Comparison of ENCODE assay signal across 8 mouse cellular contexts in genomic region chr9:37527396-37528224, GRCm38 (mm10). TPM values are rescaled to one million over a fixed set of nuclear protein-coding genes. Genes with fewer than 3 reads are reported as not detected.
A peak's percentile ranks its signal among the peaks of the same experiment; 100 is the strongest.
DNase-seq lines count a peak whose midpoint lies in the region; ATAC-seq and TF ChIP-seq lines count a peak whose summit lies in the region.

Gene Esam, plus strand, starts transcription at chr9:37528078.

- H3K9ac ChIP-seq in heart, adult 2 months (ENCODE audit: low read depth, low read length), result peak within 1 kb of the TSS; percentile 83
- H3K9ac ChIP-seq in midbrain, postnatal 0 days (replicated peaks; ENCODE audit: low read length, poor library complexity, severe bottlenecking), result no peak within 1 kb of the TSS

- intact Hi-C loops in heart, adult 2 months (cut with DNase I), result loop anchor here (2.0 kb wide), 2 partner anchors 39 to 85 kb away; partner anchors contain the start of genes Msantd2 and Spa17

- H3K79me2 ChIP-seq in heart, adult 2 months (replicated peaks; ENCODE audit: control insufficient read depth, insufficient read depth, low read length), result no peaks in the 10 kb centered on the region

- TF ChIP-seq EP300 in heart, adult 2 months (IDR thresholded peaks at IDR 0.05; ENCODE audit: insufficient read depth, low read depth, low read length), result no peak

- peak; percentile 97 for TF ChIP-seq POLR2A in heart, adult 2 months (IDR thresholded peaks at IDR 0.05; ENCODE audit: insufficient read depth, low read depth, low read length)

- DNase-seq in layer of hippocampus, adult 18-20 months (ENCODE audit: low spot score in 2 of 2), result no peak
- DNase-seq in layer of hippocampus, adult 11-12 months (ENCODE audit: low spot score), result no peak
- DNase-seq in embryo, embryonic 10.5 days (ENCODE audit: low spot score), result peak; percentile 49
- peak; percentile 88 to 90 for DNase-seq in heart, adult 2 months
- DNase-seq in kidney, adult 18-20 months, result peak; percentile 81
- DNase-seq in liver, result peak; percentile 62
- no peak for DNase-seq in midbrain, postnatal 0 days (ENCODE audit: low spot score)
- DNase-seq in right cerebral cortex, postnatal 10 days (ENCODE audit: low spot score in 2 of 2), result no peak

- H3K4me3 ChIP-seq in heart, adult 2 months, result peak within 1 kb of the TSS; percentile 71
- H3K4me3 ChIP-seq in midbrain, postnatal 0 days (ENCODE audit: low read depth, low read length), result peak within 1 kb of the TSS; percentile 35; the same call in 1 of the 2 replicates

- H3K36me3 ChIP-seq in heart, adult 2 months (ENCODE audit: control insufficient read depth, insufficient read depth, low read length), result peaks cover 4% of the 10 kb centered on the region
- peaks cover 13% of the 10 kb centered on the region for H3K36me3 ChIP-seq in midbrain, postnatal 0 days (ENCODE audit: insufficient read depth, low read length)

- TF ChIP-seq CTCF in heart, adult 2 months (IDR thresholded peaks at IDR 0.05), result peak; percentile 46
- TF ChIP-seq CTCF in midbrain, postnatal 0 days (IDR thresholded peaks at IDR 0.05), result no peak

- no peaks in the 10 kb centered on the region for H3K27me3 ChIP-seq in heart, adult 2 months (ENCODE audit: control insufficient read depth, insufficient read depth, low read length)
- H3K27me3 ChIP-seq in midbrain, postnatal 0 days (ENCODE audit: insufficient read depth, low read length), result peaks cover 30% of the 10 kb centered on the region

- no peaks in the 10 kb centered on the region for H3K9me3 ChIP-seq in midbrain, postnatal 0 days (ENCODE audit: low read length)

- peak within 1 kb of the TSS; percentile 79; the same call in 1 of the 2 replicates for H3K4me2 ChIP-seq in midbrain, postnatal 0 days (ENCODE audit: low read depth, low read length, poor library complexity, severe bottlenecking)

- H3K4me1 ChIP-seq in heart, adult 2 months (ENCODE audit: control insufficient read depth, insufficient read depth, low read length), result peaks cover 3% of the 10 kb centered on the region
- peaks cover 11% of the 10 kb centered on the region; the same call in 1 of the 2 replicates for H3K4me1 ChIP-seq in midbrain, postnatal 0 days (ENCODE audit: insufficient read depth, low read length)

- no peak; the same call in 1 of the 2 replicates for ATAC-seq in midbrain, postnatal 0 days (ENCODE audit: low FRiP score)

- 10% methylated on average over 41 of the region's 41 CpGs for WGBS in heart, adult 2 months
- WGBS in midbrain, postnatal 0 days, result 10% methylated on average over 41 of the region's 41 CpGs

- peak within 1 kb of the TSS; percentile 93 for H3K27ac ChIP-seq in heart, adult 2 months
- H3K27ac ChIP-seq in midbrain, postnatal 0 days (ENCODE audit: low read depth, low read length), result no peak within 1 kb of the TSS

RNA-seq across cellular contexts. Expression of gene Esam, which starts in this region (rescaled TPM):
- 10 to 100 TPM; 13.1 to 14.3 TPM for total RNA-seq in layer of hippocampus, adult 18-20 months (2021)
- total RNA-seq in heart, adult 2 months (2021), result 10 to 100 TPM; 58.5 to 81.3 TPM
- polyA plus RNA-seq in heart, adult 2 months (2012; rRNA removed), result 77.1 and 87.2 TPM in 2 replicates
- 29.1 and 39.3 TPM in 2 replicates for total RNA-seq in midbrain, postnatal 0 days (2014; rRNA removed)
- 35.1 and 38.6 TPM in 2 replicates for polyA plus RNA-seq in midbrain, postnatal 0 days (2015; fragmentation: Nextera tagmentation; extraction: Ambion mirVana)

Comparison
In these comparisons a context has a peak if more than half of its experiments do, and no peak if none do; other contexts are left out.
1. DNase-seq: peak in embryo, embryonic 10.5 days (single experiment), heart, adult 2 months (2 of 2), kidney, adult 18-20 months (single experiment) and liver (single experiment); none in layer of hippocampus, adult 18-20 months (0 of 2), layer of hippocampus, adult 11-12 months (single experiment), midbrain, postnatal 0 days (single experiment) and right cerebral cortex, postnatal 10 days (0 of 2).